In genomic region chr6:100929759-100930358, GRCm38 (mm10) we compare ENCODE assay signal across 11 mouse cellular contexts.
DNase-seq lines count a peak whose midpoint lies in the region; ATAC-seq and TF ChIP-seq lines count a peak whose summit lies in the region.
"Had no signal": no experiment of that assay in that cellular context is flagged by ENCODE, and none has a peak within 500 bp of the region (broad histone marks: within the 10 kb centered on the region; RNA-seq: fewer than 3 reads in every experiment).

No protein-coding gene starts in this region.

- H3K9ac ChIP-seq in kidney, postnatal 0 days (ENCODE audit: low read depth, low read length): no peak overlapping the region
- H3K9ac ChIP-seq in embryonic facial prominence, embryonic 15.5 days: no peak overlapping the region
- no peak overlapping the region for H3K9ac ChIP-seq in limb, embryonic 11.5 days (ENCODE audit: low read length)
- H3K9ac ChIP-seq in midbrain, embryonic 16.5 days (ENCODE audit: low read depth, low read length): no peak overlapping the region
- H3K9ac ChIP-seq in forebrain, embryonic 13.5 days: no peak overlapping the region
- H3K9ac ChIP-seq: lung, embryonic 15.5 days had no signal

- H3K27me3 ChIP-seq in kidney, postnatal 0 days (ENCODE audit: insufficient read depth, low read length): no peaks in the 10 kb centered on the region
- H3K27me3 ChIP-seq in embryonic facial prominence, embryonic 15.5 days: no peaks in the 10 kb centered on the region
- no peaks in the 10 kb centered on the region for H3K27me3 ChIP-seq in limb, embryonic 11.5 days (ENCODE audit: control insufficient read depth, insufficient read depth, low read length)
- H3K27me3 ChIP-seq in midbrain, embryonic 16.5 days (ENCODE audit: control insufficient read depth, insufficient read depth, low read depth, low read length): no peaks in the 10 kb centered on the region
- H3K27me3 ChIP-seq in forebrain, embryonic 13.5 days: no peaks in the 10 kb centered on the region
- H3K27me3 ChIP-seq: lung, embryonic 15.5 days had no signal

- peak; percentile 58 for DNase-seq in kidney, postnatal 0 days (ENCODE audit: low spot score)
- DNase-seq in kidney, adult 9 months: no peak
- DNase-seq in embryo, embryonic 11.5 days (ENCODE audit: low read depth, low spot score): peak; percentile 44
- DNase-seq in limb, embryonic 11.5 days (ENCODE audit: low spot score): peak; percentile 79
- no peak for DNase-seq in Muller cell, postnatal 12 days (ENCODE audit: inconsistent ontology term)
- DNase-seq: adrenal gland, postnatal 36 days had no signal

- 15% methylated on average over 10 of the region's 10 CpGs for WGBS in kidney, postnatal 0 days
- 16% methylated on average over 10 of the region's 10 CpGs for WGBS in embryonic facial prominence, embryonic 15.5 days
- 6% methylated on average over 10 of the region's 10 CpGs for WGBS in limb, embryonic 11.5 days
- 68% methylated on average over 10 of the region's 10 CpGs for WGBS in midbrain, embryonic 16.5 days
- 74% methylated on average over 10 of the region's 10 CpGs for WGBS in forebrain, embryonic 13.5 days

- no peaks in the 10 kb centered on the region for H3K9me3 ChIP-seq in kidney, postnatal 0 days (replicated peaks; ENCODE audit: low read length)
- H3K9me3 ChIP-seq in embryonic facial prominence, embryonic 15.5 days (replicated peaks): no peaks in the 10 kb centered on the region
- H3K9me3 ChIP-seq in limb, embryonic 11.5 days (ENCODE audit: control insufficient read depth, low read length): no peaks in the 10 kb centered on the region
- no peaks in the 10 kb centered on the region for H3K9me3 ChIP-seq in midbrain, embryonic 16.5 days (replicated peaks; ENCODE audit: control insufficient read depth, low read length, poor library complexity, severe bottlenecking)
- H3K9me3 ChIP-seq in forebrain, embryonic 13.5 days (replicated peaks): no peaks in the 10 kb centered on the region
- H3K9me3 ChIP-seq: lung, embryonic 15.5 days had no signal

- no peaks in the 10 kb centered on the region for H3K36me3 ChIP-seq in kidney, postnatal 0 days (ENCODE audit: insufficient read depth, low read length)
- no peaks in the 10 kb centered on the region for H3K36me3 ChIP-seq in embryonic facial prominence, embryonic 15.5 days
- H3K36me3 ChIP-seq in limb, embryonic 11.5 days (ENCODE audit: control insufficient read depth, insufficient read depth, low read length): no peaks in the 10 kb centered on the region
- H3K36me3 ChIP-seq in midbrain, embryonic 16.5 days (ENCODE audit: control insufficient read depth, insufficient read depth, low read length): no peaks in the 10 kb centered on the region
- no peaks in the 10 kb centered on the region for H3K36me3 ChIP-seq in forebrain, embryonic 13.5 days (ENCODE audit: poor library complexity, severe bottlenecking)
- H3K36me3 ChIP-seq: lung, embryonic 15.5 days had no signal

- ATAC-seq in kidney, postnatal 0 days (replicated peaks; ENCODE audit: low FRiP score, low read depth): no peak
- ATAC-seq in embryonic facial prominence, embryonic 15.5 days (ENCODE audit: insufficient number of reproducible peaks, low FRiP score, low TSS enrichment, low read depth): peak; percentile 64
- peak; percentile 83 for ATAC-seq in limb, embryonic 11.5 days (ENCODE audit: insufficient number of reproducible peaks, low FRiP score, low TSS enrichment, low read depth)
- ATAC-seq in midbrain, embryonic 16.5 days: no peak
- ATAC-seq in forebrain, embryonic 13.5 days: no peak

- no peak overlapping the region for H3K4me3 ChIP-seq in kidney, postnatal 0 days (replicated peaks; ENCODE audit: low read depth, low read length)
- no peak overlapping the region for H3K4me3 ChIP-seq in embryonic facial prominence, embryonic 15.5 days (replicated peaks)
- no peak overlapping the region for H3K4me3 ChIP-seq in limb, embryonic 11.5 days (ENCODE audit: low read depth, low read length)
- H3K4me3 ChIP-seq in midbrain, embryonic 16.5 days (ENCODE audit: low read depth, low read length): no peak overlapping the region
- H3K4me3 ChIP-seq in forebrain, embryonic 13.5 days: no peak overlapping the region
- H3K4me3 ChIP-seq: lung, embryonic 15.5 days; myocyte had no signal

- H3K4me2 ChIP-seq in kidney, postnatal 0 days (ENCODE audit: low read length): no peak overlapping the region
- H3K4me2 ChIP-seq in embryonic facial prominence, embryonic 15.5 days (replicated peaks): no peak overlapping the region
- H3K4me2 ChIP-seq in limb, embryonic 11.5 days (ENCODE audit: low read depth, severe bottlenecking): no peak overlapping the region
- H3K4me2 ChIP-seq in midbrain, embryonic 16.5 days (ENCODE audit: low read length): no peak overlapping the region
- no peak overlapping the region for H3K4me2 ChIP-seq in forebrain, embryonic 13.5 days
- H3K4me2 ChIP-seq: lung, embryonic 15.5 days had no signal

- no peak for TF ChIP-seq CTCF in kidney, postnatal 0 days (IDR thresholded peaks at IDR 0.05; ENCODE audit: low read depth)

- peaks cover 6% of the 10 kb centered on the region; the same call in 1 of the 2 replicates for H3K4me1 ChIP-seq in kidney, postnatal 0 days (replicated peaks; ENCODE audit: insufficient read depth, low read length)
- H3K4me1 ChIP-seq in embryonic facial prominence, embryonic 15.5 days: peaks cover 23% of the 10 kb centered on the region
- H3K4me1 ChIP-seq in limb, embryonic 11.5 days (ENCODE audit: control insufficient read depth, insufficient read depth, low read length): peaks cover 17% of the 10 kb centered on the region
- 0 out of 2 replicates have a peak, but pooled peaks cover 2% of the 10 kb centered on the region for H3K4me1 ChIP-seq in midbrain, embryonic 16.5 days (ENCODE audit: control insufficient read depth, insufficient read depth, low read length)
- 0 out of 2 replicates have a peak, but pooled peaks cover 3% of the 10 kb centered on the region for H3K4me1 ChIP-seq in forebrain, embryonic 13.5 days

- H3K27ac ChIP-seq in kidney, postnatal 0 days: no peak overlapping the region
- H3K27ac ChIP-seq in embryonic facial prominence, embryonic 15.5 days (replicated peaks): peak overlapping the region; percentile 65
- peak overlapping the region; percentile 56 for H3K27ac ChIP-seq in limb, embryonic 11.5 days (replicated peaks; ENCODE audit: low read depth, low read length)
- H3K27ac ChIP-seq in midbrain, embryonic 16.5 days (ENCODE audit: low read length): no peak overlapping the region
- H3K27ac ChIP-seq in forebrain, embryonic 13.5 days: no peak overlapping the region
- H3K27ac ChIP-seq: lung, embryonic 15.5 days had no signal

Comparison
In these comparisons a context has a peak if more than half of its experiments do, and no peak if none do; other contexts are left out.
1. DNase-seq: peak in kidney, postnatal 0 days (single experiment), embryo, embryonic 11.5 days (single experiment) and limb, embryonic 11.5 days (single experiment); none in kidney, adult 9 months (single experiment) and Muller cell, postnatal 12 days (single experiment).
2. ATAC-seq: peak in embryonic facial prominence, embryonic 15.5 days (single experiment) and limb, embryonic 11.5 days (single experiment); none in kidney, postnatal 0 days (single experiment), midbrain, embryonic 16.5 days (single experiment) and forebrain, embryonic 13.5 days (single experiment).
3. H3K27ac ChIP-seq: peak in embryonic facial prominence, embryonic 15.5 days (single experiment) and limb, embryonic 11.5 days (single experiment); none in kidney, postnatal 0 days (single experiment), midbrain, embryonic 16.5 days (single experiment) and forebrain, embryonic 13.5 days (single experiment).